Mouse (Mus musculus) E14TG2a.4 (cell line): ENCODE data around the gene Tenm2.

Source experiments
- CTCF ChIP-seq: conservative IDR thresholded peaks from 2 replicates; pipeline ENCODE4 v1.5.1; 2014; ENCODE audit warnings: low read length
- NANOG ChIP-seq: IDR thresholded peaks from 2 replicates; pipeline ENCODE4 v1.6.1; 2014; ENCODE audit warnings: borderline replicate concordance, low read length, mixed read lengths
- POU5F1 ChIP-seq: IDR thresholded peaks from 2 replicates; pipeline ENCODE4 v1.6.1; 2014; ENCODE audit warnings: low read length, borderline replicate concordance

GRCm38 (mm10) chr11:35962431-35962830, 1273.3 kb downstream of the Tenm2 start:
- TF ChIP-seq CTCF: no peak
- TF ChIP-seq POU5F1: no peak
- TF ChIP-seq NANOG: no peak
